Mouse (Mus musculus): Measurements from ENCODE around the gene Bsg. TPM values are rescaled to one million over a fixed set of nuclear protein-coding genes. Genes with fewer than 3 reads are reported as not detected.

Bsg gene
- polyA plus RNA-seq (2014; fragmentation: Nextera tagmentation; extraction: Ambion mirVana), result 1,233 and 1,252 TPM in 2 replicates

- H3K36me3 ChIP-seq (ENCODE audit: control insufficient read depth, insufficient read depth, low read length), result peaks cover 3% of the 10 kb centered on the region
- no peaks in the 10 kb centered on the region for H3K27me3 ChIP-seq (ENCODE audit: control insufficient read depth, insufficient read depth, low read length)
- WGBS (ENCODE audit: insufficient replicate concordance), result under 1% methylated on average over 64 of the region's 65 CpGs
- peak within 1 kb of the TSS; percentile 93 for H3K27ac ChIP-seq (ENCODE audit: low read depth, low read length)
- peak within 1 kb of the TSS; percentile 91 for H3K4me3 ChIP-seq (ENCODE audit: low read depth, low read length)
- H3K4me1 ChIP-seq (ENCODE audit: control insufficient read depth, insufficient read depth, low read length), result peaks cover 56% of the 10 kb centered on the region
- peak; percentile 92 for ATAC-seq (replicated peaks; ENCODE audit: insufficient number of reproducible peaks, low FRiP score, low TSS enrichment)
- H3K9ac ChIP-seq (ENCODE audit: low read depth, low read length), result peak within 1 kb of the TSS; percentile 99
- H3K4me2 ChIP-seq, result peak within 1 kb of the TSS; percentile 79
- H3K9me3 ChIP-seq (replicated peaks; ENCODE audit: control insufficient read depth, low read length), result no peaks in the 10 kb centered on the region
These were observed at the start of gene Bsg for GRCm38 (mm10) chr10:79704065-79704969. Gene Bsg, plus strand, starts transcription at chr10:79704491.

GRCm38 (mm10) chr10:79654946-79655395 is 49.3 kb upstream of the Bsg start:
- ATAC-seq (replicated peaks; ENCODE audit: insufficient number of reproducible peaks, low FRiP score, low TSS enrichment), result no peak
- H3K4me3 ChIP-seq (ENCODE audit: low read depth, low read length), result no peak overlapping the region
- H3K36me3 ChIP-seq (ENCODE audit: control insufficient read depth, insufficient read depth, low read length), result no peaks in the 10 kb centered on the region
- H3K9ac ChIP-seq (ENCODE audit: low read depth, low read length), result no peak overlapping the region
- no peak overlapping the region for H3K4me2 ChIP-seq
- H3K9me3 ChIP-seq (replicated peaks; ENCODE audit: control insufficient read depth, low read length), result no peaks in the 10 kb centered on the region
- H3K27ac ChIP-seq (ENCODE audit: low read depth, low read length), result no peak overlapping the region
- H3K4me1 ChIP-seq (ENCODE audit: control insufficient read depth, insufficient read depth, low read length), result no peaks in the 10 kb centered on the region
- H3K27me3 ChIP-seq (ENCODE audit: control insufficient read depth, insufficient read depth, low read length), result peaks cover 12% of the 10 kb centered on the region
- WGBS (ENCODE audit: insufficient replicate concordance), result 27% methylated on average over 1 of the region's 1 CpGs

- Histone ChIP-seq H3K4me1 (ENCODE audit: control insufficient read depth, insufficient read depth, low read length) (no peaks in the 10 kb centered on the region), H3K4me3 (ENCODE audit: low read depth, low read length) (no peak overlapping the region), H3K9ac (ENCODE audit: low read depth, low read length) (no peak overlapping the region), H3K36me3 (ENCODE audit: control insufficient read depth, insufficient read depth, low read length) (no peaks in the 10 kb centered on the region), H3K4me2 (no peak overlapping the region), H3K9me3 (replicated peaks; ENCODE audit: control insufficient read depth, low read length) (no peaks in the 10 kb centered on the region), H3K27me3 (ENCODE audit: control insufficient read depth, insufficient read depth, low read length) (peaks cover 11% of the 10 kb centered on the region), H3K27ac (ENCODE audit: low read depth, low read length) (no peak overlapping the region)
- WGBS (ENCODE audit: insufficient replicate concordance), result 13% methylated on average over 4 of the region's 4 CpGs
- no peak for ATAC-seq (replicated peaks; ENCODE audit: insufficient number of reproducible peaks, low FRiP score, low TSS enrichment)
These were observed 45.5 kb upstream of the Bsg start for GRCm38 (mm10) chr10:79658829-79659228.

- 75% methylated on average over 2 of the region's 2 CpGs for WGBS (ENCODE audit: insufficient replicate concordance)
- H3K9ac ChIP-seq (ENCODE audit: low read depth, low read length), result no peak overlapping the region
- peaks cover 9% of the 10 kb centered on the region; the same call in 1 of the 2 replicates for H3K27me3 ChIP-seq (ENCODE audit: control insufficient read depth, insufficient read depth, low read length)
- H3K9me3 ChIP-seq (replicated peaks; ENCODE audit: control insufficient read depth, low read length), result no peaks in the 10 kb centered on the region
- no peak overlapping the region for H3K4me2 ChIP-seq
- no peak overlapping the region for H3K4me3 ChIP-seq (ENCODE audit: low read depth, low read length)
- H3K36me3 ChIP-seq (ENCODE audit: control insufficient read depth, insufficient read depth, low read length), result no peaks in the 10 kb centered on the region
- H3K27ac ChIP-seq (ENCODE audit: low read depth, low read length), result no peak overlapping the region
- no peak for ATAC-seq (replicated peaks; ENCODE audit: insufficient number of reproducible peaks, low FRiP score, low TSS enrichment)
- no peaks in the 10 kb centered on the region for H3K4me1 ChIP-seq (ENCODE audit: control insufficient read depth, insufficient read depth, low read length)
These were observed 44.0 kb upstream of the Bsg start for GRCm38 (mm10) chr10:79660298-79660697.

- H3K27me3 ChIP-seq (ENCODE audit: control insufficient read depth, insufficient read depth, low read length), result 0 out of 2 replicates have a peak, but pooled peaks cover 6% of the 10 kb centered on the region
- no peak overlapping the region for H3K4me2 ChIP-seq
- H3K9ac ChIP-seq (ENCODE audit: low read depth, low read length), result no peak overlapping the region
- no peaks in the 10 kb centered on the region for H3K9me3 ChIP-seq (replicated peaks; ENCODE audit: control insufficient read depth, low read length)
- 43% methylated on average over 3 of the region's 3 CpGs for WGBS (ENCODE audit: insufficient replicate concordance)
- H3K4me1 ChIP-seq (ENCODE audit: control insufficient read depth, insufficient read depth, low read length), result no peaks in the 10 kb centered on the region
- H3K36me3 ChIP-seq (ENCODE audit: control insufficient read depth, insufficient read depth, low read length), result no peaks in the 10 kb centered on the region
- ATAC-seq (replicated peaks; ENCODE audit: insufficient number of reproducible peaks, low FRiP score, low TSS enrichment), result no peak
- H3K4me3 ChIP-seq (ENCODE audit: low read depth, low read length), result no peak overlapping the region
- no peak overlapping the region for H3K27ac ChIP-seq (ENCODE audit: low read depth, low read length)
These were observed 42.4 kb upstream of the Bsg start for GRCm38 (mm10) chr10:79661861-79662260.

GRCm38 (mm10) chr10:79664131-79664665 is 40.1 kb upstream of the Bsg start, which contains the start of gene Madcam1:
Gene Madcam1, plus strand, starts transcription at chr10:79664559.
- no peak within 1 kb of the TSS for H3K9ac ChIP-seq (ENCODE audit: low read depth, low read length)
- WGBS (ENCODE audit: insufficient replicate concordance), result 12% methylated on average over 13 of the region's 13 CpGs
- peaks cover 3% of the 10 kb centered on the region; the same call in 1 of the 2 replicates for H3K4me1 ChIP-seq (ENCODE audit: control insufficient read depth, insufficient read depth, low read length)
- 0 out of 2 replicates have a peak, but pooled peaks have one; percentile 12 for ATAC-seq (replicated peaks; ENCODE audit: insufficient number of reproducible peaks, low FRiP score, low TSS enrichment)
- no peaks in the 10 kb centered on the region for H3K36me3 ChIP-seq (ENCODE audit: control insufficient read depth, insufficient read depth, low read length)
- no peak within 1 kb of the TSS for H3K27ac ChIP-seq (ENCODE audit: low read depth, low read length)
- 0 out of 2 replicates have a peak, but pooled peaks cover 6% of the 10 kb centered on the region for H3K27me3 ChIP-seq (ENCODE audit: control insufficient read depth, insufficient read depth, low read length)
- no peaks in the 10 kb centered on the region for H3K9me3 ChIP-seq (replicated peaks; ENCODE audit: control insufficient read depth, low read length)
- no peak within 1 kb of the TSS for H3K4me3 ChIP-seq (ENCODE audit: low read depth, low read length)
- no peak within 1 kb of the TSS for H3K4me2 ChIP-seq

GRCm38 (mm10) chr10:79665051-79665450 is 39.2 kb upstream of the Bsg start:
- H3K4me2 ChIP-seq, result no peak overlapping the region
- WGBS (ENCODE audit: insufficient replicate concordance), result 82% methylated on average over 8 of the region's 8 CpGs
- no peaks in the 10 kb centered on the region for H3K9me3 ChIP-seq (replicated peaks; ENCODE audit: control insufficient read depth, low read length)
- no peak overlapping the region for H3K27ac ChIP-seq (ENCODE audit: low read depth, low read length)
- H3K4me3 ChIP-seq (ENCODE audit: low read depth, low read length), result no peak overlapping the region
- no peak overlapping the region for H3K9ac ChIP-seq (ENCODE audit: low read depth, low read length)
- ATAC-seq (replicated peaks; ENCODE audit: insufficient number of reproducible peaks, low FRiP score, low TSS enrichment), result no peak
- peaks cover 3% of the 10 kb centered on the region for H3K4me1 ChIP-seq (ENCODE audit: control insufficient read depth, insufficient read depth, low read length)
- 0 out of 2 replicates have a peak, but pooled peaks cover 6% of the 10 kb centered on the region for H3K27me3 ChIP-seq (ENCODE audit: control insufficient read depth, insufficient read depth, low read length)
- no peaks in the 10 kb centered on the region for H3K36me3 ChIP-seq (ENCODE audit: control insufficient read depth, insufficient read depth, low read length)

- H3K36me3 ChIP-seq (ENCODE audit: control insufficient read depth, insufficient read depth, low read length), result no peaks in the 10 kb centered on the region
- no peak overlapping the region for H3K9ac ChIP-seq (ENCODE audit: low read depth, low read length)
- no peak overlapping the region for H3K4me3 ChIP-seq (ENCODE audit: low read depth, low read length)
- H3K4me2 ChIP-seq, result no peak overlapping the region
- H3K27ac ChIP-seq (ENCODE audit: low read depth, low read length), result no peak overlapping the region
- ATAC-seq (replicated peaks; ENCODE audit: insufficient number of reproducible peaks, low FRiP score, low TSS enrichment), result no peak
- 0 out of 2 replicates have a peak, but pooled peaks cover 6% of the 10 kb centered on the region for H3K27me3 ChIP-seq (ENCODE audit: control insufficient read depth, insufficient read depth, low read length)
- peaks cover 11% of the 10 kb centered on the region for H3K4me1 ChIP-seq (ENCODE audit: control insufficient read depth, insufficient read depth, low read length)
- H3K9me3 ChIP-seq (replicated peaks; ENCODE audit: control insufficient read depth, low read length), result no peaks in the 10 kb centered on the region
- WGBS (ENCODE audit: insufficient replicate concordance), result 50% methylated on average over 9 of the region's 9 CpGs
These were observed 37.8 kb upstream of the Bsg start for GRCm38 (mm10) chr10:79666493-79666892.

Data from heart, embryonic 11.5 days (tissue).